Mouse (Mus musculus) A20 (cell line): ENCODE measurements around the gene Actl6b.
"Not testable (repeated sequence)": the region's sequence is repeated elsewhere in the genome, so short reads cannot be mapped to it uniquely, and the experiment has no call there.

Experiments used
- DNase-seq: peaks from one replicate; pipeline ENCODE4 v3.0.0-alpha.2; 2011; ENCODE audit warnings: low read depth, low spot score

The Actl6b gene

DNA sequence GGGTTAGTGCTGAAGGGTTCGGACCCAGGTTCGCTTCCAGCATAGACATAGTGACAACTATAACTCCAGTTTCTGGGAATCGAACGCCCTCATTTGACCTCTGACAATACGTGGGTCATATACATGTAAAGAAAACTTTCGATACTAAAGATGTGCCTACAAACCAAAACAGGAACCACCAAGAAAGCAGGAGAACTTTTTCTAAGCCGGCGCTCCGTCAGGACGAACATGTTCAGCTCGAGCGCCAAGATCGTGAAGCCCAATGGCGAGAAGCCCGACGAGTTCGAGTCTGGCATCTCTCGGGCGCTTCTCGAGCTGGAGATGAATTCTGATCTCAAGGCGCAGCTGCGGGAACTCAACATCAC, 48.0 kb downstream of the Actl6b start:
- DNase-seq, result no peak

DNA sequence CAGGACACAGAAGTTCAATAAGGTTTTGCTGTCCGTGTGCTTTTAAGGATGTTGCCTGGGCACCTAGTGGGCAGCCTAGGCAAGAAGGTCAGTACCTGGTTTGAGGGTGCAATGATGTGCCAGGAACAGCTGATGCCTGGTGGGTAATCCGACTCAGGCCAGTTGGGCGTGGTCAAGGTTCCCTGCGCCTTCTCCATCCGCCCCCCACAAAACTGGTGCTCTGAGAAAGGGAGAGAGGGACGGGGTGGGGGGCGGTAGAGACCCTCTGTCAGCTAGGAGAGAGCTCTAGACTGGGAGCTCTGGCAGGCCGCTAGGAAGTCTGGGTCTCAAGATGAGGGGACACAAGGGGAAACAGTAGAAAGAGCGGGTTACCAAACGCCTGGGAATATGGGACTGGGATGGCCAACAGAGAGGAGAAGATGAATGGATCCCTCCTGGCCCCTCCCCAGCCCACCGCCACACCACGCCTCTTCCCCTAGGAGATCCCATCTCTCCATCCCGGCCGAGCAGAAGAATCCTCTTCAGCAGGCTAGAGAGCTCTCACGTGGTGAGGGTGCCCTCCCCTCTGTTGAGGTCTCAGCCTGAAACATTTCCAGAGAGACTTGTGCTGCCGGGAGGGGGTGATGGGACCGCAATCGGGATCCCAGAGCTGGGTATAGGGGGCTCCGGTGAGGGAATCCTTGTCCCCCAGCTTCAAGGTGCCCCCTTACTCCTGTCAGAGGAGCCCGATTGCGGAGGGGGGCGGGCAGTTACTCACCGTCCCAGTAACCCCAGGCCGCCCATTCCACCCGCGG, 54.7 kb downstream of the Actl6b start:
- no peak for DNase-seq

DNA sequence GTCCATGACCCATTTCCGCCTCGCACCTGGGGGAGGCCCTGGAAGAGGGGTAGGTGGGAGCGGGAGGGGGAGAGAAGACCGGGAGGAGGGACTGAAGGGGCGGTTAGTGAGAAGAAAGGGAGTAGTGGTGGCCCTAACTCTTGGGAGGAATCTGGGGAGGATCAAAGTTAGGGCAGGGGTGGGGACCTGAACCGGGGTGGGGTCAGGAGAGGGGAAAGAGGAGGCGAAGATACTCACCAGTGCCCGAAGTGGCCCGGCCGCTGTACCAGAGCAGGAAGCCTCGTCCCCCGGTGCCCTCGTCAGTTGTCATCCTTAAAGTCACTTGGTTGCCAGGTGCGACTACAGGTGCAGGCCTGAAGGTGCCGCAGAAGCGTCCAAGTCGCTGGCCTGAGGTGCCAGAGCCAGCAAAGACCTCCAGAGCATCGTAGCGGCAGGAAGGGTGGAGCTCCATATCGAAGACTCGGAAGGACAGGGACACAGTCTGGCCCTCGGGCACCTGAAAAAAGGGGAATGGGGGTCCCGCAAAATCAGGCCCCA, 55.4 kb downstream of the Actl6b start:
- no peak for DNase-seq

DNA sequence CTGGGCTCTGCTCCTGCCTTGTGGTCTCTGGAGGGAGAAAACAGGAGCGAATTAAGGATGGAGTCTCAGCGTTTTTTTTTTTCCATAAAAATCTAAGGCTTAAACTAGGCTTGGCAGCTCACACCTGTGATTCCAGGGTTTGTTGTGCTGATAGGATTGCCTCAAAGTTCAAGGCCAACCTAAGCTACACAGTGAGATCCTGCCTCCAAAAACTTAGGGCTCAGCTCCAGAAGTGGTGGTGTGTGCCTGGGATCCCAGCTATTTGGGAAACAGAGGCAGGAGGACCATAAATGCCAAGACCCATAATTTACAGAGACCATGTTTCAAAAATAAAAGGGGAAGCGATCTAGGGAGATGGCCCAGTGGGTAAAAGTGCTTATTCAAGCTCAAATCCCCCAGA, 56.0 kb downstream of the Actl6b start:
- DNase-seq, result no peak

DNA sequence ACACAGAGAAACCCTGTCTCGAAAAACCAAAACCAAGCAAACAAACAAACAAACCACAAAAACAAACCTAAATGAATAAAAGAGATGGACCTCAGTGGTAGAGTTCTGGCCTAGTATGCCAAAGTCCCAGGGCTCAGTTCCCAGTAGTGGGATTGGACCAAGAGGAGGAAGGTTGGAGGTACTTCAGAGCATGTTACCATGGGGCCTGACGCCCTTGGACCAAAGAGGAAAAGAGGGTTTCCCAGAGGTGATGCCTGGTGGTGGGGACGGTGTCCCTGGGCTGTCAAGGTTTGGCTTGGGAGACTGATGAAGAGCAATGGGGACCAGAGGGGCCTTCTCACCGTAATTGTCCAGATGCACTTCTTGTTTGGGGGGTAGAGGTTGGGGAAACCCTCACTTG, 56.7 kb downstream of the Actl6b start:
- no peak for DNase-seq

DNA sequence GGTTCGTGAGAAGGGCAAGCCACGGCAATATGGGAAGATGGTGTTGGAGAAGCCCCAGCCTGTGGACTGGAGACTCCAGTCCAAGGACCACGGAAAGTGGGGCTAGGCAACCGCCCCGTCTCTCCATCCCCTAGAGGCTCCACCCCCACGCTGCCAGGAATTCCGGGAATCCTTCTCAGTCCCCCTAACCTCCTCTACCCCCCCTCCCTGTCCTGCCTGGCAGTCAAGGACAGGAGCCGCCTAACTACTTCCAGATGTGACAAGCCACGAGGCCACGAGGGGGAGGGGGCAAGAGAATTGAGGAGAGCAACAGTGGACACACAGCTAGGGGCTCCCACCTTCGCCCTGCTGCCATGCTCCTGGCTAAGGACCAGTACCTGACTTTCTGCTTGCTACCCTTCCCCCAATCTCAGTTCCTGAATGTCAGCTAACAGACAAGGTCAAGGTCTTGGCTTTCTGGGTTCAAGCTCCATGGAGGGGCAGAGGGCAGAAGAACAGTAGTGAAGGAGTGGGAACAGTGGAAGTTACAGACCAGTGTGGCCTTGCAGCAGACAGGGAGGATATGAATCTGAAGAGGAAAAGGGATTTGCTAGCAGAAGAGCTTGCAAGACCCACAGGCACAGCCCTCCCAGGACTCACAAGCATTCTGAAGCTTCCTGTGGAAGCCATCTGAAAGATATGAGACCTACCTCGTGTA, 57.4 kb downstream of the Actl6b start:
- DNase-seq, result no peak

DNA sequence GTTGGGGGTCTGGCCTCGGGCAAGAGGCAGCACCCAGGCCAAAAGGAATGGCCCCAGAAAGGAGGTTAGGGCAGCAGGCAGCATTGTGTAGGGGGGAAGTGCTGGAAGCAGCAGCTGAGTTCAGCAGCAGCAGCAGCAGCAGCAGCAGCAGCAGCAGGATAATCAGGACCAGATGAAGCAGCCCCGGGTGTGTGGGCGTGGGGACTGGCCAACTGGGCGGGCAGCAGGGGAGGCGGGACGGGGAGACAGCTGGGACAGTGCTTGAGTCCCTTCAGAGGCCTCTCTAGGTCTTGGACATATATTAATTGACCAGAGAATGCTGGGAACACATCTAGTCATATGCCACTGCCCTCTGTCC, 57.9 kb downstream of the Actl6b start:
- no peak for DNase-seq

DNA sequence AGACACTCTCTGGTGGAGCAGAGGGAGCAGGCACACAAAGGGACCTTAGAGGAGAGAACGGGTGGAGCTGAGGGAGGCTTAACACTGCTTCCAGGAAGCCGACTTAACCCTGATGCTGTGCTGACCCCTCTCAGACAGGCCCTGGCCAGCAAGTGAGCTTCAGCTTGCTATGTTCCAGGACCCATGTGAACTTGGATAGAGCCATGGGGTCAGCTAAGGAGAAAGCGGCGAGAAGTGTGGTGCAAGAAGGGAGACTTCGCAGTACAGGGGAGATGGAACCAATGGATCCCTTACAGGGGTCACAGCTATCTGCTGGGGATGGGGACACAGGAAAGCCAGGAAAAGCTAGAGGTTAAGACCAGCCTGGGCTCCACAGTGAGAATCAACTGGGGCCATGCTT, 59.8 kb downstream of the Actl6b start:
- DNase-seq, result no peak

DNA sequence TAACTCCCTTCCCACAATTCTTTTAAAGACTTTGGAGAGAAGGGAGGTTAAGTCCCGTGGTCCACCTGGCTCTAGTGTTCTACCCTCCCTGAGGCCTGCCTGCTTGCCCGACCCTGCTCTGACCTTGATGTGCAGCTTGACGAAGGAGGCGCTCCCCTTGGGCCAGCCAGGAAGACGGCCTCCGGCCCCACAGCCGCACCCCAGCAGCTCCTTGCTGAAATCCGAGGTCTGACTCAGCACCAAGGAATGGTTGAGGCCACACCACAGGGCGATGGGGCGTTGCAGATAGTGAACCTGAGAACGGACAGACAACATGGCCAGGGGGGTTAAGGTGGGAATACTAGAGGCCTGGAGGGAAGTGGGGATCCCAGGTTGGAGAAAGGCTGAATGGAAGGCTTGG, 60.2 kb downstream of the Actl6b start, which contains the start of gene Pcolce:
Gene Pcolce (minus strand): TSS at position 235 of the 400 bp plus-strand sequence.
- no peak for DNase-seq

DNA sequence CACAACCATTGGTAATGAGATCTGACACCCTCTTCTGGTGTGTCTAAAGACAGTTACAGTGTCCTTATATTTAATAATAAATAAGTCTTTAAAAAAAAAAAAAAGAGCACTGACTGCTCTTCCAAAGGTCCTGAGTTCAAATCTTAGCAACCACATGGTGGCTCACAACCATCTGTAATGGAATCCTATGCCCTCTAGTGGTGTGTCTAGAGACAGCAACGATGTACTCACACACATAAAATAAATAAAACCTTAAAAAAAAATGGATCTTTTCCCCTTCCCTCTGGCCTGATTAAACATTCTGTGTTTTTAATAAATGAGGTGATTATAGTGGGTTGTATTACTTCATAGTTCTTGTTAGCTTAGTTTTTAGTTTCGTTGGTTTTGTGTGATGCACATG, 61.6 kb downstream of the Actl6b start:
- not testable (repeated sequence) for DNase-seq

DNA sequence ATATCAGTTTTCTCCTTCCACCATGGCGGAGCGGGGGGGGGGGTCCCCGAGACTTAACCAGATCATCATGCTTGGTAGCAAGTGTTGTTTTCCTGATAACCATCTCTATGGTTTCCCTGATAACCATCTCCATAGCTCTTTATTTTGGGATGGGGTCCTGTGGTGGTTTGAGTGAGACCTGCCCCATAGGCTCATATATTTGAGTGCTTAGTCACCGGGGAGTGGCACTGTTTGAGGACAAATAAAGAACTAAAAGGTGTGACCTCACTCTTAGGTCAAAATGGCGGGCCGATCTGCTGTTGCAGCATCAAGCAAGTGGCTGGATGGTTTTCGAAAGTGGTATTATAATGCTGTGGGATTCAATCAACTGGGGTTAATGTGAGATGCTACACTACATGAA, 62.0 kb downstream of the Actl6b start:
- no peak for DNase-seq
